ENCODE assay signal across 9 mouse cellular contexts in the genomic region with DNA sequence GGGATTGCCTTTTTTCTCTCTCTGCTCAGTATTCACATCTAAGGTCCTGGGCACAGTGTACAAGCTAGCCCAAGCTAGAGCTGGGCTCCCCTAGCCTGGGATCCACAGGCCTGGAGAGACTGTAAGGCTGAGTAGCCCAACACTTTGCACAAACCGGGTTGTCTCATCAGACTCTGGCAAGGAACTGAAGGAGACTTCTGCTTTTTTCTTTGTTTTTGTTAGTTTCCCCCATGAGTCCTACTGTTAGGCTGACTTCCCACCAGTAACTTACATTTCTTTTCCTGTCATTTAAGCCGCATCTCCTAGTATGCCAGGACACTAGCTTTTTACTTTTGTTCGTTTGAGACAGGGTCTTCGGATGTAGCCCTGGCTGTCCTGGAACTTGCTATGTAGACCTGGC. TPM values are rescaled to one million over a fixed set of nuclear protein-coding genes. Genes with fewer than 3 reads are reported as not detected.
A peak's percentile ranks its signal among the peaks of the same experiment; 100 is the strongest.
DNase-seq lines count a peak whose midpoint lies in the region; ATAC-seq and TF ChIP-seq lines count a peak whose summit lies in the region.
"Had no signal": no experiment of that assay in that cellular context is flagged by ENCODE, and none has a peak within 500 bp of the region (broad histone marks: within the 10 kb centered on the region; RNA-seq: fewer than 3 reads in every experiment).

No protein-coding gene starts in this region.

- intact Hi-C loops in heart, postnatal 10 days (cut with DNase I) = loop anchor here (2.0 kb wide), 1 partner anchor 26 kb away; no protein-coding TSS in a partner anchor

- no peak for DNase-seq in heart, postnatal 10 days
- no peak for DNase-seq in hindbrain, embryonic 14.5 days (ENCODE audit: low spot score)
- no peak for DNase-seq in right cerebral cortex, postnatal 4 days
- DNase-seq in right cerebral cortex, postnatal 36 days (ENCODE audit: low spot score in 2 of 2) = no peak
- DNase-seq in cerebellum, adult 11-12 months = no peak

- no peaks in the 10 kb centered on the region for H3K9me3 ChIP-seq in heart, embryonic 13.5 days
- no peaks in the 10 kb centered on the region for H3K9me3 ChIP-seq in hindbrain, embryonic 14.5 days (ENCODE audit: control insufficient read depth, low read length)
- H3K9me3 ChIP-seq in midbrain, embryonic 12.5 days = no peaks in the 10 kb centered on the region
- H3K9me3 ChIP-seq: embryonic facial prominence, embryonic 12.5 days had no signal

- peak overlapping the region; percentile 92 for H3K4me2 ChIP-seq in heart, embryonic 13.5 days
- H3K4me2 ChIP-seq in hindbrain, embryonic 14.5 days (replicated peaks) = peak overlapping the region; percentile 99
- peak overlapping the region; percentile 88 for H3K4me2 ChIP-seq in midbrain, embryonic 12.5 days (replicated peaks)

- peaks cover 48% of the 10 kb centered on the region for H3K27me3 ChIP-seq in heart, embryonic 13.5 days (replicated peaks)
- peaks cover 16% of the 10 kb centered on the region; the same call in 1 of the 2 replicates for H3K27me3 ChIP-seq in hindbrain, embryonic 14.5 days (ENCODE audit: control insufficient read depth, insufficient read depth, low read length)
- H3K27me3 ChIP-seq in midbrain, embryonic 12.5 days = peaks cover 45% of the 10 kb centered on the region

- no peaks in the 10 kb centered on the region for H3K36me3 ChIP-seq in heart, embryonic 13.5 days
- H3K36me3 ChIP-seq in hindbrain, embryonic 14.5 days (replicated peaks; ENCODE audit: control insufficient read depth, insufficient read depth) = no peaks in the 10 kb centered on the region
- H3K36me3 ChIP-seq in midbrain, embryonic 12.5 days = no peaks in the 10 kb centered on the region
- H3K36me3 ChIP-seq: embryonic facial prominence, embryonic 12.5 days had no signal

- 70% methylated on average over 4 of the region's 4 CpGs for WGBS in heart, embryonic 13.5 days
- 75% methylated on average over 4 of the region's 4 CpGs for WGBS in hindbrain, embryonic 14.5 days
- 81% methylated on average over 4 of the region's 4 CpGs for WGBS in midbrain, embryonic 12.5 days

- no peak for ATAC-seq in heart, embryonic 13.5 days (ENCODE audit: extremely low read depth, insufficient number of reproducible peaks, low FRiP score, low TSS enrichment)
- ATAC-seq in hindbrain, embryonic 14.5 days (ENCODE audit: low FRiP score) = no peak
- ATAC-seq in midbrain, embryonic 12.5 days (ENCODE audit: low FRiP score, low read depth) = no peak

- TF ChIP-seq CTCF in bone marrow macrophage, adult 2 months (IDR thresholded peaks at IDR 0.05; ENCODE audit: low read depth, low read length) = no peak

- H3K4me3 ChIP-seq in heart, embryonic 13.5 days = peak overlapping the region; percentile 62
- H3K4me3 ChIP-seq in bone marrow macrophage, adult 2 months (ENCODE audit: insufficient read depth, low read length) = peak overlapping the region; percentile 63
- peak overlapping the region; percentile 55; the same call in 1 of the 2 replicates for H3K4me3 ChIP-seq in hindbrain, embryonic 14.5 days (replicated peaks; ENCODE audit: low read length)
- no peak overlapping the region for H3K4me3 ChIP-seq in midbrain, embryonic 12.5 days

- peak overlapping the region; percentile 56 for H3K27ac ChIP-seq in heart, embryonic 13.5 days (replicated peaks)
- H3K27ac ChIP-seq in bone marrow macrophage, adult 2 months (ENCODE audit: insufficient read depth, low read depth, low read length) = peak overlapping the region; percentile 89
- H3K27ac ChIP-seq in hindbrain, embryonic 14.5 days = no peak overlapping the region
- H3K27ac ChIP-seq in midbrain, embryonic 12.5 days (replicated peaks) = no peak overlapping the region
- H3K27ac ChIP-seq: embryonic facial prominence, embryonic 12.5 days had no signal

- peaks cover 15% of the 10 kb centered on the region for H3K4me1 ChIP-seq in heart, embryonic 13.5 days
- H3K4me1 ChIP-seq in bone marrow macrophage, adult 2 months (ENCODE audit: control insufficient read depth, insufficient read depth, low read length) = peaks cover 42% of the 10 kb centered on the region
- peaks cover 6% of the 10 kb centered on the region; the same call in 1 of the 2 replicates for H3K4me1 ChIP-seq in hindbrain, embryonic 14.5 days (replicated peaks; ENCODE audit: control insufficient read depth, insufficient read depth, low read length)
- peaks cover 8% of the 10 kb centered on the region for H3K4me1 ChIP-seq in midbrain, embryonic 12.5 days

- peak overlapping the region; percentile 81 for H3K9ac ChIP-seq in heart, embryonic 13.5 days
- peak overlapping the region; percentile 75; the same call in 1 of the 2 replicates for H3K9ac ChIP-seq in hindbrain, embryonic 14.5 days
- H3K9ac ChIP-seq in midbrain, embryonic 12.5 days (replicated peaks) = peak overlapping the region; percentile 61; the same call in 1 of the 2 replicates

- no peak for TF ChIP-seq POLR2A in bone marrow macrophage, adult 2 months (IDR thresholded peaks at IDR 0.05; ENCODE audit: borderline replicate concordance, low read depth, low read length)

RNA-seq across cellular contexts. Expression of a gene that starts 1.1 kb away (rescaled TPM):
- 2.3 and 3.1 TPM in 2 replicates for polyA plus RNA-seq in heart, embryonic 13.5 days (2015; fragmentation: Nextera tagmentation; extraction: Ambion mirVana)
- 1 to 10 TPM; 1.9 to 2.2 TPM for total RNA-seq in heart, postnatal 10 days (2021)
- 4.8 and 6.9 TPM in 2 replicates for polyA plus RNA-seq in bone marrow macrophage, adult 2 months (2012; ENCODE audit: insufficient read depth, insufficient read length, missing spikeins)
- polyA plus RNA-seq in hindbrain, embryonic 14.5 days (2014; fragmentation: Nextera tagmentation; extraction: Ambion mirVana) = 3.4 and 4.0 TPM in 2 replicates
- polyA plus RNA-seq in midbrain, embryonic 12.5 days (2016; fragmentation: Nextera tagmentation; extraction: Ambion mirVana) = 1.3 and 2.1 TPM in 2 replicates

RNA-seq across cellular contexts. Expression of a gene that starts 39.8 kb away (rescaled TPM):
- polyA plus RNA-seq in heart, embryonic 13.5 days (2015; fragmentation: Nextera tagmentation; extraction: Ambion mirVana) = 9.5 and 9.7 TPM in 2 replicates
- total RNA-seq in heart, postnatal 10 days (2021) = 10 to 100 TPM; 23.4 to 28.2 TPM
- polyA plus RNA-seq in bone marrow macrophage, adult 2 months (2012; ENCODE audit: insufficient read depth, insufficient read length, missing spikeins) = 69.0 and 75.4 TPM in 2 replicates
- 26.3 and 30.0 TPM in 2 replicates for polyA plus RNA-seq in hindbrain, embryonic 14.5 days (2014; fragmentation: Nextera tagmentation; extraction: Ambion mirVana)
- 30.7 and 36.4 TPM in 2 replicates for polyA plus RNA-seq in midbrain, embryonic 12.5 days (2016; fragmentation: Nextera tagmentation; extraction: Ambion mirVana)

RNA-seq across cellular contexts. Expression of a gene that starts 48.9 kb away (rescaled TPM):
- 2.2 TPM in 2 replicates for polyA plus RNA-seq in heart, embryonic 13.5 days (2015; fragmentation: Nextera tagmentation; extraction: Ambion mirVana)
- 1 to 10 TPM; 2.1 to 2.2 TPM for total RNA-seq in heart, postnatal 10 days (2021)
- 9.0 and 10.3 TPM in 2 replicates for polyA plus RNA-seq in bone marrow macrophage, adult 2 months (2012; ENCODE audit: insufficient read depth, insufficient read length, missing spikeins)
- 3.1 and 4.6 TPM in 2 replicates for polyA plus RNA-seq in hindbrain, embryonic 14.5 days (2014; fragmentation: Nextera tagmentation; extraction: Ambion mirVana)
- polyA plus RNA-seq in midbrain, embryonic 12.5 days (2016; fragmentation: Nextera tagmentation; extraction: Ambion mirVana) = 2.4 and 2.5 TPM in 2 replicates

Comparison
In these comparisons a context has a peak if more than half of its experiments do, and no peak if none do; other contexts are left out.
1. H3K27ac ChIP-seq: peak in heart, embryonic 13.5 days (single experiment) and bone marrow macrophage, adult 2 months (single experiment); none in hindbrain, embryonic 14.5 days (single experiment) and midbrain, embryonic 12.5 days (single experiment).
2. Peak in every context shown above with its lines, with median percentiles within 50 percentile points of each other: H3K4me2 ChIP-seq and H3K9ac ChIP-seq.